Mouse (Mus musculus) MEL (cell line): ENCODE data around the gene Coro2b. TPM values are rescaled to one million over a fixed set of nuclear protein-coding genes. Genes with fewer than 3 reads are reported as not detected.

Experiments used
- DNase-seq: peaks from one replicate; pipeline ENCODE4 v3.0.0; 2011; ENCODE audit warnings: low read depth, low spot score
- H3K27ac ChIP-seq: 2 replicates; pipeline ENCODE4 v1.5.1; 2012; ENCODE audit warnings: low read depth, mild to moderate bottlenecking, control low read depth, low read length, moderate library complexity; ENCODE audit not compliant: control insufficient read depth
- H3K27me3 ChIP-seq, 2 experiments: fragments of 150-350 bp in 1 of 2; sonication (generic) in 1 of 2; 2 replicates each; pipeline ENCODE4 v1.6.1; 2012; ENCODE audit warnings: low read length in 2 of 2, mild to moderate bottlenecking in 2 of 2, improper control_type of control experiment in 1 of 2, moderate library complexity in 1 of 2; ENCODE audit not compliant: insufficient read depth in 2 of 2, control insufficient read depth in 1 of 2
- H3K36me3 ChIP-seq, 2 experiments: 2 replicates each; pipeline ENCODE4 v1.6.1; 2012 to 2014; ENCODE audit warnings: low read length in 2 of 2, improper control_type of control experiment in 1 of 2, inconsistent platforms in 1 of 2, mild to moderate bottlenecking in 1 of 2; ENCODE audit not compliant: insufficient read depth in 2 of 2, control insufficient read depth in 1 of 2
- H3K4me1 ChIP-seq, 2 experiments: fragments of 150-350 bp in 1 of 2; sonication (generic) in 1 of 2; 2 replicates each; pipeline ENCODE4 v1.6.1; 2012; ENCODE audit warnings: low read length in 2 of 2, improper control_type of control experiment in 1 of 2, mild to moderate bottlenecking in 1 of 2; ENCODE audit not compliant: insufficient read depth in 2 of 2, control insufficient read depth in 1 of 2
- H3K4me3 ChIP-seq, 2 experiments: fragments of 150-350 bp in 1 of 2; sonication (generic) in 1 of 2; 2 replicates each; pipeline ENCODE4 v1.5.1; 2012; ENCODE audit warnings: low read depth in 2 of 2, low read length in 2 of 2, mild to moderate bottlenecking in 2 of 2, moderate library complexity in 2 of 2, control low read depth in 1 of 2, improper control_type of control experiment in 1 of 2; ENCODE audit not compliant: control insufficient read depth in 1 of 2, insufficient read depth in 1 of 2
- H3K79me2 ChIP-seq: 2 replicates; pipeline ENCODE4 v1.6.1; 2012; ENCODE audit warnings: mild to moderate bottlenecking, low read length, moderate library complexity; ENCODE audit not compliant: control insufficient read depth, poor library complexity, insufficient read depth
- H3K9ac ChIP-seq: 2 replicates; pipeline ENCODE4 v1.6.1; 2012; ENCODE audit warnings: low read depth, mild to moderate bottlenecking, control low read depth, low read length, moderate library complexity; ENCODE audit not compliant: control insufficient read depth, poor library complexity, severe bottlenecking
- H3K9me3 ChIP-seq: fragments of 150-350 bp; sonication (generic); replicated peaks from 2 replicates; pipeline ENCODE4 v1.6.1; 2012; ENCODE audit warnings: mild to moderate bottlenecking, low read length, improper control_type of control experiment, moderate library complexity; ENCODE audit not compliant: insufficient read depth
- CHD1 ChIP-seq: IDR thresholded peaks from 2 replicates; pipeline ENCODE4 v1.6.1; 2012; ENCODE audit warnings: low read depth, mild to moderate bottlenecking, inconsistent platforms, low read length, improper control_type of control experiment
- CTCF ChIP-seq, 3 experiments: IDR thresholded peaks in 2 of 3; conservative IDR thresholded peaks in 1 of 3; 2 replicates each; pipeline ENCODE4 v1.5.1; 2011 to 2012; ENCODE audit warnings: low read length in 3 of 3, low read depth in 2 of 3, mild to moderate bottlenecking in 2 of 3, improper control_type of control experiment in 1 of 3, inconsistent platforms in 1 of 3, mixed read lengths in 1 of 3, moderate library complexity in 1 of 3; ENCODE audit not compliant: control insufficient read depth in 1 of 3, insufficient read depth in 1 of 3, poor library complexity in 1 of 3, severe bottlenecking in 1 of 3
- ELF1 ChIP-seq: IDR thresholded peaks from 2 replicates; pipeline ENCODE4 v1.6.1; 2014; ENCODE audit warnings: low read depth, mild to moderate bottlenecking, inconsistent platforms, low read length, improper control_type of control experiment, moderate library complexity
- JUND ChIP-seq: IDR thresholded peaks from 2 replicates; pipeline ENCODE4 v1.6.1; 2011; ENCODE audit warnings: low read depth, mild to moderate bottlenecking, improper control_type of control experiment, low read length
- KAT2A ChIP-seq: conservative IDR thresholded peaks from 2 replicates; pipeline ENCODE4 v1.6.1; 2012; ENCODE audit warnings: low read depth, low read length, improper control_type of control experiment, inconsistent platforms
- MAX ChIP-seq: IDR thresholded peaks from 2 replicates; pipeline ENCODE4 v1.6.1; 2011; ENCODE audit warnings: low read length, improper control_type of control experiment
- MAZ ChIP-seq: IDR thresholded peaks from 2 replicates; pipeline ENCODE4 v1.6.1; 2012; ENCODE audit warnings: low read depth, mild to moderate bottlenecking, inconsistent platforms, low read length, improper control_type of control experiment
- MEF2A ChIP-seq: IDR thresholded peaks from 2 replicates; pipeline ENCODE4 v1.6.1; 2014; ENCODE audit warnings: low read depth, mild to moderate bottlenecking, inconsistent platforms, low read length, improper control_type of control experiment; ENCODE audit not compliant: poor library complexity, insufficient replicate concordance, severe bottlenecking; ENCODE audit errors: extremely low read depth
- POLR2AphosphoS5 ChIP-seq: IDR thresholded peaks from 2 replicates; pipeline ENCODE4 v1.6.1; 2012; ENCODE audit warnings: low read depth, borderline replicate concordance, mild to moderate bottlenecking, inconsistent platforms, low read length, moderate library complexity, mixed read lengths
- RAD21 ChIP-seq: IDR thresholded peaks from 2 replicates; pipeline ENCODE4 v1.6.1; 2011; ENCODE audit warnings: mild to moderate bottlenecking, low read depth, low read length, improper control_type of control experiment
- SMC3 ChIP-seq: IDR thresholded peaks from 2 replicates; pipeline ENCODE4 v1.6.1; 2011; ENCODE audit warnings: low read depth, low read length, improper control_type of control experiment
- TAL1 ChIP-seq: IDR thresholded peaks from 2 replicates; pipeline ENCODE4 v1.6.1; 2012; ENCODE audit warnings: mild to moderate bottlenecking, inconsistent platforms, low read length, moderate library complexity, mixed read lengths
- TBP ChIP-seq: IDR thresholded peaks from 2 replicates; pipeline ENCODE4 v1.8.0; 2011; ENCODE audit warnings: low read depth, low read length, improper control_type of control experiment
- ZC3H11A ChIP-seq: IDR thresholded peaks from 2 replicates; pipeline ENCODE4 v1.6.1; 2012; ENCODE audit warnings: low read depth, mild to moderate bottlenecking, inconsistent platforms, low read length, improper control_type of control experiment
- polyA plus RNA-seq, 2 experiments: library from polyadenylated mRNA; stranded (reverse) in 1 of 2; unstranded in 1 of 2; fragments of >175 nt in 1 of 2; fragments of >200 nt in 1 of 2; gene quantifications; 2 replicates each; pipeline versions ENCODE4 v1.2.1 to v1.2.4; 2012; ENCODE audit warnings: low replicate concordance in 2 of 2, low read depth in 1 of 2; ENCODE audit not compliant: insufficient read length in 2 of 2, insufficient read depth in 1 of 2, missing spikeins in 1 of 2
- total RNA-seq: library from RNA; depleted of rRNA; stranded (reverse); fragments of 300-350 nt; gene quantifications from 2 replicates; pipeline ENCODE4 v1.2.3, GENCODE M21; 2012

Gene Coro2b
- total and polyA plus RNA-seq, 3 experiments: not detected

GRCm38 (mm10) chr9:62374276-62374675, 162.6 kb downstream of the Coro2b start:
- Histone ChIP-seq H3K36me3 (peaks cover 0 to 13% of the 10 kb centered on the region in 2 experiments; a peak in 2 of 4 replicates), H3K27me3 (no peaks in the 10 kb centered on the region), H3K4me3 (no peak overlapping the region), H3K4me1 (no peaks in the 10 kb centered on the region), H3K9ac (no peak overlapping the region), H3K9me3 (no peaks in the 10 kb centered on the region), H3K79me2 (peaks cover 6% of the 10 kb centered on the region; the same call in 1 of the 2 replicates), H3K27ac (no peak overlapping the region)
- no peak for TF ChIP-seq POLR2AphosphoS5
- TF ChIP-seq RAD21: no peak
- no peak for DNase-seq

DNA sequence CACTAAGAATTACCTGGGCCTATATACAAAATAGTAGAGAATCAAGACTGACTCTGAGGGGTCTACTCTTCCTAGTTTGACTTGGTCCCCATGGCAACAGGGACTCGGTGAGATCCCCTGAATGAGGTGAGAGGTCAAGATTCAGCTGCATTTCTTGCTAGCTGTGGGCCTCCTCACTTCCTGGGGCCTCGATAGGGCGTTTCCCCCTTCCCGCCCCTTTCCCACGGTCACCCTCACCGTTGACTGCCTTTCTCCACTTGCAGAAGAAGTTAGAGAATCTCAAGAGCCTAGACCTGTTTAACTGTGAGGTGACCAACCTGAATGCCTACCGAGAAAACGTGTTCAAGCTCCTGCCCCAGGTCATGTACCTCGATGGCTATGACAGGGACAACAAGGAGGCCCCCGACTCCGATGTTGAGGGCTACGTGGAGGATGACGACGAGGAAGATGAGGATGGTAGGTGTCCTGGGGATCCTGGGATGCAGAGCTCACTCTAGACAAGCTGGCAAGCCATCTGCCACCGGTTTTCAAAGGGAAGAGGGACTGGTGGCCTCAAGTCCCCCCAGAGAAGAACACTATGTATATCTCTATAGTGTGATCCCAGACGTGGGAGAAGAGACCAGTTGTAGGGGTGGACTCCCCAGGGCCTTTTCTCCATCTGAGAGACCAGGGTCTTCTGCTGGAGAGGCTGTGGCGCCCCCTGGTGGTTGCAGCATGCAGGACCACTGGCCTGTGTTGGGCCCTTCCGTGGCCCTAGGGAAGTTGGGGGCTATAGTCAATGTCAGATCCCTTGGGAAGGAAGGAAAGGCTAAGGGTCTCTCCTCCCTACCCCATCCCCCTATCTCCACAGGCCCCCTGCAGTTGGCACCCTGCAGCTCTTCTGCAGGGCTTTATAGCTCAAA, 163.4 kb downstream of the Coro2b start:
- peaks cover 0 to 13% of the 10 kb centered on the region in 2 experiments; a peak in 3 of 4 replicates for H3K36me3 ChIP-seq
- H3K4me1 ChIP-seq: peaks cover 0 to 4% of the 10 kb centered on the region in 2 experiments; a peak in 2 of 4 replicates
- H3K27ac ChIP-seq: no peak overlapping the region
- H3K9me3 ChIP-seq: no peaks in the 10 kb centered on the region
- no peak overlapping the region for H3K4me3 ChIP-seq
- H3K9ac ChIP-seq: no peak overlapping the region
- peaks cover 13% of the 10 kb centered on the region; the same call in 1 of the 2 replicates for H3K79me2 ChIP-seq
- peak; percentile 57 for DNase-seq
- no peaks in the 10 kb centered on the region for H3K27me3 ChIP-seq
- TF ChIP-seq KAT2A (no peak), MEF2A (no peak), RAD21 (peak; percentile 59), ZC3H11A (peak; percentile 53), SMC3 (peak; percentile 82), CTCF (IDR thresholded peaks at IDR 0.05 in 2 of 3, conservative IDR thresholded peaks at IDR 0.05 in 1 of 3; ENCODE audit: control insufficient read depth in 1 of 3, insufficient read depth in 1 of 3, low read depth in 2 of 3, low read length in 3 of 3, poor library complexity in 1 of 3, severe bottlenecking in 1 of 3) (peak; percentile 77 to 98 (median 80))

DNA sequence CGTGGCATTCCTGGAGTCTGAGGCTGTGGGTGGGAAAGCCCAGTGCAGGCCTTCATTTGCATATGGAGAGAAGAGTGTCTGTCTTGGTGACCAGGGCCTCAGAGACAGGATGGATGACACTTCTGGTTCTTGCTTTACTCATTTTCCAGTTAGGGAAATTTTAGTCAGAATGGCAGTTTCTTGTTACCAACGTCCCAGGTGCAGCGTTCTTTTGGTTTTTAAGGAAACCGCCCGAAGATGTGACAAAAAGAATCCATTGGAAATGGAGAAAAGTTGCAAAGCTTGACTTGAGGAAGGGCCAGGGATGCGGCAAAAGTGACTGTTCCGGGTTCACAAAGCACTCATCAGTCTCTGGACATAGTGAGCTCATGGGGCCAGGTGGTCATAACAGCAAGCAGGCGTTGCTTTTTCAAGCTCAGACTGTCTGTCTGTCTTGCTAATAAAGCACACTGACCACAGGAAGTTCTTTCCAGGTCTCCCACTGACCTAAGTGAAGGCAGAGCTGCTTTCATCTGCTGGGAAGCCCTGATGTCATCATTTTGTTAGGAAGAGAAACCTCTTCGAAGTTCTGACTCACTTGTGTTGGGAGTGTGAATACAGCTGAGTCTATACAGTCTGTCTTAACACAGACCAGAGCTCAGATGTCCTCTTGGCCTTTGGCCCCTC, 164.2 kb downstream of the Coro2b start:
- peaks cover 0 to 12% of the 10 kb centered on the region in 2 experiments; a peak in 3 of 4 replicates for H3K4me1 ChIP-seq
- no peak overlapping the region for H3K27ac ChIP-seq
- DNase-seq: no peak
- no peaks in the 10 kb centered on the region for H3K27me3 ChIP-seq
- no peaks in the 10 kb centered on the region for H3K9me3 ChIP-seq
- no peak overlapping the region for H3K9ac ChIP-seq
- peaks cover 6 to 13% of the 10 kb centered on the region in 2 experiments for H3K36me3 ChIP-seq
- TF ChIP-seq TAL1: no peak
- no peak for TF ChIP-seq RAD21
- TF ChIP-seq SMC3: no peak
- TF ChIP-seq ELF1: no peak
- TF ChIP-seq MAX: no peak
- no peak for TF ChIP-seq MAZ
- no peak for TF ChIP-seq TBP
- no peak for TF ChIP-seq JUND
- TF ChIP-seq CHD1: no peak
- peaks cover 20% of the 10 kb centered on the region for H3K79me2 ChIP-seq
- no peak overlapping the region for H3K4me3 ChIP-seq
